Mouse (Mus musculus) midbrain, embryonic 12.5 days (tissue): ENCODE data around the gene 9130230L23Rik. TPM values are rescaled to one million over a fixed set of nuclear protein-coding genes. Genes with fewer than 3 reads are reported as not detected.

ENCODE experiments used
- ATAC-seq: fragments of 200-750 bp; cut with Nextera tagmentation; 2 replicates; pipeline ENCODE4 v1.8.0; 2017; ENCODE audit warnings: low read depth, moderate TSS enrichment, moderate library complexity; ENCODE audit not compliant: low FRiP score
- H3K27ac ChIP-seq: fragments of 300-500 bp; sonication (generic); replicated peaks from 2 replicates; pipeline ENCODE4 v1.5.1; 2016; ENCODE audit warnings: mild to moderate bottlenecking
- H3K27me3 ChIP-seq: fragments of 300-500 bp; sonication (generic); 2 replicates; pipeline ENCODE4 v1.6.1; 2016; ENCODE audit warnings: mild to moderate bottlenecking
- H3K36me3 ChIP-seq: fragments of 300-500 bp; sonication (generic); 2 replicates; pipeline ENCODE4 v1.6.1; 2016
- H3K4me1 ChIP-seq: fragments of 300-500 bp; sonication (generic); 2 replicates; pipeline ENCODE4 v1.6.1; 2016
- H3K4me2 ChIP-seq: fragments of 300-500 bp; sonication (generic); replicated peaks from 2 replicates; pipeline ENCODE4 v1.6.1; 2016; ENCODE audit warnings: mild to moderate bottlenecking, moderate library complexity
- H3K4me3 ChIP-seq: fragments of 300-500 bp; sonication (generic); 2 replicates; pipeline ENCODE4 v1.5.1; 2016; ENCODE audit warnings: mild to moderate bottlenecking
- H3K9ac ChIP-seq: fragments of 300-500 bp; sonication (generic); replicated peaks from 2 replicates; pipeline ENCODE4 v1.6.1; 2016; ENCODE audit warnings: mild to moderate bottlenecking, moderate library complexity
- H3K9me3 ChIP-seq: fragments of 300-500 bp; sonication (generic); 2 replicates; pipeline ENCODE4 v1.6.1; 2016; ENCODE audit warnings: mild to moderate bottlenecking
- WGBS: fragments of 180-500 bp; shearing (Covaris S2); methylation state at CpG from one replicate; pipeline ENCODE4 v1.1.7; 2016; 5-methylcytosine and 5-hydroxymethylcytosine counted together
- polyA plus RNA-seq: library from polyadenylated mRNA; unstranded; fragments of >200 nt; fragmentation: Nextera tagmentation; extraction: Ambion mirVana; gene quantifications from 2 replicates; pipeline ENCODE4 v1.2.1, GENCODE M21; 2016

Gene 9130230L23Rik
- polyA plus RNA-seq, 1 experiment from 2014 or later = not detected

DNA sequence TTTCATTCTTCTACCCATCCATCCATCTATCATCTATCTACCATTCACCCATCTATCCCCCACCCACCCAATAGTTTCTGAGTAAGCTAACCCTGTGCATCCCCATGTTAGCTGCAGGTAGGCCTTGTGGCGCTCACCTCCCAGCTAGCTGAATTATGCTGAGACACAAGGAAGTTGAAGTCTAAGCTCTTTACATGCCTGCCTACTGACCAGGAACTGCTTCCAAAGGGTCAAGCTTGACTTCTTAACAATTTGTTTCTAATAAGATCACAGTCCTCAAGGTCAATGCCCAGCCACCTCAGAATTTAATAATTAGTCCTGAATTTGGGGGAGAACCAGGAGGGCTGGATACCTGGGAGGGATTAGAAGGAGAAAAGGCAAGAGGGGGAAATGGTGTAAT lies 28.7 kb upstream of the 9130230L23Rik start:
- H3K27me3 ChIP-seq = no peaks in the 10 kb centered on the region
- no peak overlapping the region for H3K4me3 ChIP-seq
- 92% methylated on average over 1 of the region's 1 CpGs for WGBS
- no peaks in the 10 kb centered on the region; the same call in 1 of the 2 replicates for H3K4me1 ChIP-seq
- no peak overlapping the region for H3K4me2 ChIP-seq
- no peaks in the 10 kb centered on the region for H3K9me3 ChIP-seq
- no peak overlapping the region for H3K9ac ChIP-seq
- H3K27ac ChIP-seq = no peak overlapping the region
- ATAC-seq = no peak
- no peaks in the 10 kb centered on the region for H3K36me3 ChIP-seq

DNA sequence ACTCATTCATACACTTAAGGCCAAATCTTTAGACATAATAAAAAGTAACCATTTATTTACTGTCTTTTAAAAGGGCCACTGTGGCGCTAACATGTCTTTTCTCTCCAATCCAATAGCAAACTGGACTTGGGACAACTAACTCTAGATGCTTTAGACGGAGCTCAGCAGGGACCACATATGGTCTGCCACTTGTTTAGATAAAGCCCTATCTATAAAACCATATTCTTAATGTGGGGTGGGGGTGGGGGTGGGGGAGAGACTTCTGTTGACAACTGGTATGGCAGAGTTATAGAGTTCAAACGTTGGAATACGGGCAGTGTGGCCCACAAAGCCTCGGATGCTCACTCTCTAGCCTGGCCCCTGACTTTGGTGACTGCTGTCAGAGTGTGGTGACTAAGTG lies 27.6 kb upstream of the 9130230L23Rik start:
- no peak for ATAC-seq
- Histone ChIP-seq H3K36me3 (no peaks in the 10 kb centered on the region), H3K9me3 (peaks cover 3% of the 10 kb centered on the region; the same call in 1 of the 2 replicates)

DNA sequence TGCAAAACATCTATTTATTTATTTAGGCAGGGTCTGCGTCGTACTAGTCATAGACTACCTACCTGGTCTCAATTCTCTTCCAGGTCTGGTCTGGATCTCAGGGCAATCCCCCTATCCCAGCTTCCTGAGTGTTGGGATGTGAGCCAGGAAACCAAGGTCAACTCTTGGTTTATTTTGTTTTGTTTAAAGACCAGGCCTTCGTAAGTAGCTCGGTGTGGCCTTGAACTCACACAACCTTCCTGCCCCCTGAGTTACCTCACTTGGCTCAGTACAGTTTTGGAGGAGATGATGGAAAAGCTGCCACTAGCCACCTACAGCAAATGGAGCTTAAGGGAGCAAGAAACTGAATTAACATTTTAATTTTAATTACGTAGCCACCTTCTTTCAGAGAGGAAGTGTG lies 24.1 kb upstream of the 9130230L23Rik start:
- H3K9me3 ChIP-seq = peaks cover 9% of the 10 kb centered on the region; the same call in 1 of the 2 replicates
- H3K27ac ChIP-seq = no peak overlapping the region
- no peaks in the 10 kb centered on the region for H3K27me3 ChIP-seq
- no peak overlapping the region for H3K4me2 ChIP-seq
- H3K4me1 ChIP-seq = no peaks in the 10 kb centered on the region
- 91% methylated on average over 5 of the region's 5 CpGs for WGBS
- H3K4me3 ChIP-seq = no peak overlapping the region
- ATAC-seq = no peak
- H3K9ac ChIP-seq = no peak overlapping the region
- H3K36me3 ChIP-seq = no peaks in the 10 kb centered on the region

More for the DNA sequence above, 27.6 kb upstream of the 9130230L23Rik start:
- H3K27ac ChIP-seq = no peak overlapping the region
- no peaks in the 10 kb centered on the region for H3K27me3 ChIP-seq
- WGBS = 92% methylated on average over 5 of the region's 5 CpGs
- no peak overlapping the region for H3K4me2 ChIP-seq
- no peak overlapping the region for H3K9ac ChIP-seq
- H3K4me3 ChIP-seq = no peak overlapping the region
- no peaks in the 10 kb centered on the region; the same call in 1 of the 2 replicates for H3K4me1 ChIP-seq

DNA sequence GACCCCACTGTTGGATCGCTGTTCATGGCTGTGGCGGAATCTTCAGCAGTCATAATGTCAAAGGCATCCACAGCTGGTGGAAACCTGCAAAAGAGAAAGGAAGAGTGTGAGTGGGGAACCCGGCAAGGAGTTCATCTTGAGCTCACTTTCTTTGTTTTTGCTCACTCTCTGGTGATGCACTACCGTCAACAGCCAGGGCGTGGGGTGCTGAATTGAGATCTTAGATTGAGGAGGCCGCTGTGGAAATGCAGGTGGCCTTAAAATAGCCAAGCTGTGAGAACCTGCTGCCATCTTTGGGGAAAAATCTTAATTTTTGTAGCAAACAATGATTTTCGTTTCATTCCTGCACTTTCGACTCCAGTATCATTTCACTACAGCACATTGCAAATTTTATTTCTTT lies 23.1 kb upstream of the 9130230L23Rik start:
- Histone ChIP-seq H3K4me1 (no peaks in the 10 kb centered on the region), H3K27me3 (no peaks in the 10 kb centered on the region), H3K27ac (no peak overlapping the region), H3K4me3 (no peak overlapping the region), H3K36me3 (no peaks in the 10 kb centered on the region), H3K9me3 (peaks cover 9% of the 10 kb centered on the region; the same call in 1 of the 2 replicates), H3K4me2 (no peak overlapping the region), H3K9ac (no peak overlapping the region)
- 94% methylated on average over 8 of the region's 8 CpGs for WGBS
- no peak for ATAC-seq

DNA sequence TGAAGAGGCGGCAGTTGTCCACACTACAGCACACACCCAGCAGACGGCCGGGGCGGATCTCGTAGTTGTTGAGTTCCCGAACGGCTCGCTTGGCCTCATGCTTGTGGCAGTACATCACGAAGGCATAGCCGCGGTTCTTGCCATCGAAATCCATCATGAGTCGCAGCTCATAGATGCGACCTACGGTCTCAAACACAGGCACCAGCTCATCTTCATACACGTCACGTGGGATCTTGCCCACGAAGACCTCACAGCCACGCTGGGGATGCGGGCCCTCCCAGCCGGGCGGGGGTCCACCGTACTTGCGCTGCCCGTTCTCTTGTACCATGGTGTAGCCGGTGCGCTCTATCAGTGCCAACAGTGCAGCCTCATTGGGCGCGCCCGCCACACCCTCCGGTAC lies 22.7 kb upstream of the 9130230L23Rik start:
- Histone ChIP-seq H3K9ac (no peak overlapping the region), H3K27ac (no peak overlapping the region), H3K9me3 (peaks cover 9% of the 10 kb centered on the region; the same call in 1 of the 2 replicates), H3K4me1 (no peaks in the 10 kb centered on the region), H3K27me3 (no peaks in the 10 kb centered on the region), H3K36me3 (no peaks in the 10 kb centered on the region), H3K4me3 (no peak overlapping the region), H3K4me2 (no peak overlapping the region)
- no peak for ATAC-seq
- WGBS = 98% methylated on average over 31 of the region's 31 CpGs

DNA sequence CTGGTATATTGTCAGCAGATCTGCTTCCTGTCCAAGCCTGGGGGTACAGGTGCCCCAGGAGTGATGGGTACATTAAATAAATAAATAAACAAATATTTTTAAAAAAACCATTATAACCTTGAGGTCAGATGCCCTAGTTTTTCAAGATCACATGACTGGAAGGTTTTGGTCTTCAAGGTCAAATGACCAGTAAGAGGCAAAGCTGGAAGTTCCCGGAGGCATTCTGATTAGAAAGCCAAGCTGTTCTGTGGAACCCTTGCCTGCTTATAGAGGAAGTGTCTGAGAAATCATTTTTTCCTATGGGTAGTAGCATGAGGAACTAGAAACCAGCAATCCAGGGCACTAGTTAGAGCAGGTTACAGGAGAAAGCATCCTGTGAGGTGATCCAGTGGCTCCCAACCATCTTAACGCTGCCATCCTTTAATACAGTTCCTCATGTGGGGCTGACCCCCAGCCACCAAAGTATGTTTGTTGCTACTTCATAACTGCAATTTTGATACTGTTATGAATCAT lies 11.4 kb upstream of the 9130230L23Rik start:
- no peak overlapping the region for H3K4me3 ChIP-seq
- no peak overlapping the region for H3K4me2 ChIP-seq
- no peaks in the 10 kb centered on the region for H3K4me1 ChIP-seq
- H3K27me3 ChIP-seq = no peaks in the 10 kb centered on the region
- no peaks in the 10 kb centered on the region for H3K9me3 ChIP-seq
- H3K36me3 ChIP-seq = no peaks in the 10 kb centered on the region
- no peak overlapping the region for H3K9ac ChIP-seq
- no peak overlapping the region for H3K27ac ChIP-seq
- no peak for ATAC-seq
- 97% methylated on average over 2 of the region's 2 CpGs for WGBS

DNA sequence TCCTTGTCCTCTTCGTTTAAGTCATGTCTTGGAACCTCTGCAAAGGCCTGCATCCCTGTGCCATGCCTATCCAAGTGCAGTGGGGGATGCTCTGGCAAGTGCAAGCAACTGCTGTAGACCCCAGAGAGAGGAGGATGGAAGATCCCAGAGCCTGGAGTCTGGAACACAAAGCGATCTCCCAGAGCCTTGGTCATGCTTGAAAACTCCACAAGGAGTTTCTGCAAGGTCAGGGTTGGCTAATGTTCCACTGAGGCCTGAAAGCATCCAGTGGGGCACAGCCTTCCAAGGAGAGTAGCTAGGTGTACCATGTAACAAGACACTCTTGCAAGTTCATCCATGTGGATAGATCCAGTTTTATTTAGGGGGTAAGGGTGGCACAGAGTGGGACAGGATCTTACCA lies 10.4 kb upstream of the 9130230L23Rik start:
- Histone ChIP-seq H3K4me1 (no peaks in the 10 kb centered on the region), H3K27me3 (no peaks in the 10 kb centered on the region), H3K4me3 (no peak overlapping the region), H3K4me2 (no peak overlapping the region), H3K27ac (no peak overlapping the region), H3K9ac (no peak overlapping the region), H3K9me3 (no peaks in the 10 kb centered on the region), H3K36me3 (no peaks in the 10 kb centered on the region)
- no peak for ATAC-seq
- 95% methylated on average over 2 of the region's 2 CpGs for WGBS

DNA sequence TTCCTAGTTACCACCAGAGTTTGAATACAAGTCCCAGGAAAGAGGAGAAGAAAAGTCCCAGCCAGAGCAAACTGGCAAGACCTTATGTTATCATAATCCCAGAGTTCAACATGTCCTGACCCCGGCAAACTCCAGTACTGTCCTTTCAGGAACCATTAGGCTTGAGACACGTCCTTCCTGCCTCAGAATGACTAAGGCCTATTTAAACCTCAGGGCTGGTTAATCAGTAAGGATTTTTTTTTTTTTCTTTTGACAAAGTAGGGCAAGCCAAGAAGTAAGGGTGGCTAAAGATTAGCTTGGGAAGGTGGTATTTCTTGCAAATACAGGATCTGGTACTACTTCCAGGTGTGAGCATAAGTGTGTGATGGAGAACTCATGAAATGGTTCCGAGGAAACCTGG lies 9.9 kb upstream of the 9130230L23Rik start:
- Histone ChIP-seq H3K4me2 (no peak overlapping the region), H3K36me3 (no peaks in the 10 kb centered on the region), H3K9ac (no peak overlapping the region), H3K27me3 (no peaks in the 10 kb centered on the region), H3K4me1 (no peaks in the 10 kb centered on the region), H3K9me3 (no peaks in the 10 kb centered on the region), H3K4me3 (no peak overlapping the region), H3K27ac (no peak overlapping the region)
- no peak for ATAC-seq
- WGBS = 83% methylated on average over 3 of the region's 3 CpGs

DNA sequence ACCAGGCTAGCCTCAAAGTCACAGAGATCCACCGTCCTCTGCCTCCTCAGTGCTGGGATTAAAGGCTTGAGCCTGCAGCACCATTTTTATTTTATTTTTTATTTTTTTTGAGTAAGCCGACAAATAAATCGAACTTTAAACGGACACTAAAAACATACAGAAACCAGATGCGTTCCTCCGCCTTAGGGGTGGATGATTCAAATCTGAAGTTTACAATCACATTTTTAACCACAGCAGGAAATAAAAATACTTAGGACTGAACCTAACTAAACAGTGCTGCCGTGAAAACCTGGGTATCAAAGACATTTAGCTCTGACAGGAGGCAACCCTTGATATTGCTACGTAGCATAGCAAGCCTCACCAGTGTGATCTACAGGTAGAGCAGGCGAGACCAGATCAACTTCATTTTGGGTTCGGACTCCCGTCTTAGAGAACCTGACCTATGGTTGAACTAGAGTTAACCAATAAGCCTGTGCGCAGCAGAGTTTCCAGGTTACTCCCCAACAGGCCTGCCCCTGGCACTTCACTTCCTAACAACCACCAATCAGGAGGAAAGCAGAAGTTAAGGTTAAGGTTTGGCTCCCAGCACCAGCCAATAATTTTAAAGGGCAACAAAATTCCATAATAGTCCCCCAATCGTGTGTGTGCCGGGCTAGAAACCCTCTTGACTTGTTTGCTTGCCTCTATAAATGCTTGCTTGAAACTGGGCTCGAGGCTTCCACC lies 4.3 kb upstream of the 9130230L23Rik start:
- WGBS = 89% methylated on average over 15 of the region's 15 CpGs
- H3K9me3 ChIP-seq = no peaks in the 10 kb centered on the region
- no peak overlapping the region for H3K4me2 ChIP-seq
- no peaks in the 10 kb centered on the region for H3K4me1 ChIP-seq
- ATAC-seq = no peak
- no peak overlapping the region for H3K9ac ChIP-seq
- no peak overlapping the region for H3K4me3 ChIP-seq
- H3K27ac ChIP-seq = no peak overlapping the region
- H3K27me3 ChIP-seq = no peaks in the 10 kb centered on the region
- no peaks in the 10 kb centered on the region for H3K36me3 ChIP-seq

DNA sequence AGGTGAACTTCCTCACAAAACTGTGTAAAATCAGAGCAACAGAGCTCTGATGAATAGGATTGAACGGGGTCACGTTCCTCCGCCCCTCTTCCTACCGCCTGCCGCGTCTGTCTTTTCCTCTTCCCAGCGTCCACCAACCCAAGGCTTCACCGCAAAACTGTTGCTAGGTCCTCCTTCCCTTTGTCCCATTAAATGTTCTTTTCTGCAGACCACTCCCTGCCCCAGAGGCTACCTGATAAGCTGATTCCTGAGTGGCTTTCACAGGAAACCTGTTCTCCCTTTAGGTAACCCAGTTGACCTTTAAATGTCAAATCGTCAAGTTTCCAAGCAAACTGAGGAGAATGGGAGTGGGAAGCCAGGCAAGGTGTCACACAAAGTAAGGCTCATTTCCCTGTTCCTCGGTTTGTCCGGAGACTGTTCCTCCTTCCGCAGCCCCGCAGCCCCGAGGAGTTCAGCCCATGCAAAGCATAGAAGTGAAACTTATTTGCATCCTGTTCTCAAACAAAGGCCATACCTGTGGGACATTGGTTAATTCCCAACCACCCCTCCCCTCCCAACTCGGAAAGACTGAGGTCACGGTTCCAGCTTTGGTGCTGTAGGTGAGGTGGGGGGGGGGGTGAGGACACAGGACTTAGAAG lies 1.1 kb upstream of the 9130230L23Rik start:
- Histone ChIP-seq H3K4me2 (no peak overlapping the region), H3K9ac (no peak overlapping the region), H3K4me3 (no peak overlapping the region), H3K27me3 (no peaks in the 10 kb centered on the region), H3K9me3 (no peaks in the 10 kb centered on the region), H3K36me3 (no peaks in the 10 kb centered on the region), H3K4me1 (no peaks in the 10 kb centered on the region), H3K27ac (no peak overlapping the region)
- no peak for ATAC-seq
- WGBS = 42% methylated on average over 16 of the region's 16 CpGs

DNA sequence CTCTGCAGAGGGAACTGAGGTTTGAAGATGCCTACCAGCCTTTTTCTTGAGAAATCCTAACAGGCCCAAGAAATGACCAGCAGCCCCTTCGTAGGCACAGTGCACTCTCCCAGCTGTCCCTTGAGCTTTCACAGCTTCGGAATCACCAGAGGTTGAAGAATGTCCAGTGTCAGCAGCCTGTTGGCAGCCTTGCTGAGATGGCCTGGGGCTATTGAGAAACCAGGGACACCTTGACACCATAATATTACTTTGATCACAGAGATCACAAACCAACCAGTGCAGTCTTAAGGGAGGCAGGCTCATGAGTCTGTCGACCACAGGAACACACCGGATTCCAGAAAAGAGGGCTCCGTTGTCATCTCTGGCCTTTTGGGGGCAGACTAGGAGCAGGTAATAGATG lies 2.9 kb downstream of the 9130230L23Rik start:
- ATAC-seq = no peak
- 72% methylated on average over 5 of the region's 5 CpGs for WGBS
- Histone ChIP-seq H3K27me3 (no peaks in the 10 kb centered on the region), H3K9ac (no peak overlapping the region), H3K27ac (no peak overlapping the region), H3K4me1 (no peaks in the 10 kb centered on the region), H3K4me3 (no peak overlapping the region), H3K4me2 (no peak overlapping the region), H3K9me3 (no peaks in the 10 kb centered on the region), H3K36me3 (no peaks in the 10 kb centered on the region)

DNA sequence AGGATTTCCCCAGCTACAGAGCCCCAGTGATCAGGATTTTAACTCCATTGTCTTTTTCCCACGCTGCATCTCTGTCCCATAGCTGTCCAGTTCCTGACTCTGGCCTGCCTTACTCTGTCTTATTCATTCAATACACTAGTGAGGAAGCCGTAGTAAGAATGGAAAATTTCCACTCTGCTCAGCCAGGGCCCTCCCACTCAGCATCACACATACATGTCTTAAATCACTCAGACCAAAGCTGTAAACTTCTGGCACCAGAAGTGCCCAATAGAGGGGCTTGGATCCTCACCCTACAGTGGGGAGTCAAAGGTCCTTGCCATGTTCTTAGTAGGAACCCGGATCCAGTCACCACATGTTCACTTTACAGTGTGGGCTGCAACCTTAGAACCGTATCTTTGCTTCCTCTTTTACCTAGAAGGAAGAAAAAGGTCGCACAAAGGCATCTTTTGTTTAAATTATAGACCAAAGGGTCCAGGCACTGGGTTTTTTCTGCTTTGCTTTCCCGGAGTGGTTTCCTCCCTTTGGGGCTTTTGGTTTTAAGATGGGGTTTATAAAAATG lies 3.4 kb downstream of the 9130230L23Rik start:
- Histone ChIP-seq H3K9ac (no peak overlapping the region), H3K9me3 (no peaks in the 10 kb centered on the region), H3K27ac (no peak overlapping the region), H3K4me1 (no peaks in the 10 kb centered on the region), H3K4me3 (no peak overlapping the region), H3K27me3 (no peaks in the 10 kb centered on the region), H3K36me3 (no peaks in the 10 kb centered on the region), H3K4me2 (no peak overlapping the region)
- WGBS = 78% methylated on average over 6 of the region's 6 CpGs
- no peak for ATAC-seq
